Mouse (Mus musculus) liver, postnatal 0 days (tissue): ENCODE data around the gene Eda2r.

Experiments used
- CTCF ChIP-seq: sonication (generic); IDR thresholded peaks from 2 replicates; pipeline ENCODE4 v1.5.1; 2016; ENCODE audit warnings: antibody characterized with exemption, low read depth
- EP300 ChIP-seq: IDR thresholded peaks from 2 replicates; pipeline ENCODE4 v1.6.1; 2016; ENCODE audit warnings: antibody characterized with exemption, low read depth, mild to moderate bottlenecking

- TF ChIP-seq EP300 = no peak
- TF ChIP-seq CTCF = no peak
Measured at GRCm38 (mm10) chrX:97369206-97369605, 7.8 kb downstream of the Eda2r start.
